Comparison of ENCODE assay signal across 25 mouse cellular contexts in genomic region chr15:102110271-102110670, GRCm38 (mm10). TPM values are rescaled to one million over a fixed set of nuclear protein-coding genes. Genes with fewer than 3 reads are reported as not detected.
DNase-seq lines count a peak whose midpoint lies in the region; ATAC-seq and TF ChIP-seq lines count a peak whose summit lies in the region.
"Had no signal": no experiment of that assay in that cellular context is flagged by ENCODE, and none has a peak within 500 bp of the region (broad histone marks: within the 10 kb centered on the region; RNA-seq: fewer than 3 reads in every experiment).

No protein-coding gene starts in this region.

- no peak overlapping the region for H3K9ac ChIP-seq in kidney, embryonic 16.5 days (replicated peaks; ENCODE audit: low read length)
- H3K9ac ChIP-seq: embryonic facial prominence, embryonic 13.5 days; forebrain, embryonic 12.5 days; forebrain, embryonic 15.5 days; hindbrain, embryonic 12.5 days; hindbrain, embryonic 15.5 days had no signal

- TF ChIP-seq CTCF in E14TG2a.4 (conservative IDR thresholded peaks at IDR 0.05; ENCODE audit: low read length): no peak

- H3K36me3 ChIP-seq in kidney, embryonic 16.5 days (ENCODE audit: insufficient read depth, low read length): peaks cover 62% of the 10 kb centered on the region
- H3K36me3 ChIP-seq in E14TG2a.4 (ENCODE audit: insufficient read depth, low read length): peaks cover 19% of the 10 kb centered on the region
- H3K36me3 ChIP-seq: forebrain, embryonic 15.5 days; hindbrain, embryonic 15.5 days had no signal

- H3K4me2 ChIP-seq in kidney, embryonic 16.5 days (replicated peaks; ENCODE audit: low read depth, low read length): 0 out of 2 replicates have a peak overlapping the region, but pooled peaks have one; percentile 5
- H3K4me2 ChIP-seq: embryonic facial prominence, embryonic 13.5 days; forebrain, embryonic 12.5 days; forebrain, embryonic 15.5 days; heart, embryonic 13.5 days; hindbrain, embryonic 12.5 days; hindbrain, embryonic 15.5 days had no signal

- no peak overlapping the region for H3K27ac ChIP-seq in kidney, embryonic 16.5 days (ENCODE audit: low read length)
- H3K27ac ChIP-seq: embryonic facial prominence, embryonic 10.5 days; embryonic facial prominence, embryonic 13.5 days; forebrain, embryonic 12.5 days; forebrain, embryonic 15.5 days; heart, adult 2 months; heart, embryonic 10.5 days; heart, embryonic 13.5 days; hindbrain, embryonic 12.5 days; hindbrain, embryonic 15.5 days had no signal

- H3K4me1 ChIP-seq in kidney, embryonic 16.5 days (ENCODE audit: insufficient read depth, low read length): peaks cover 51% of the 10 kb centered on the region
- H3K4me1 ChIP-seq in E14TG2a.4 (replicated peaks; ENCODE audit: low read depth, low read length): peaks cover 58% of the 10 kb centered on the region

- WGBS in kidney, embryonic 16.5 days: 53% methylated on average over 7 of the region's 7 CpGs

- no peak overlapping the region for H3K4me3 ChIP-seq in kidney, embryonic 16.5 days (ENCODE audit: low read length)
- H3K4me3 ChIP-seq in E14TG2a.4 (replicated peaks; ENCODE audit: low read length): peak overlapping the region; percentile 71; the same call in 1 of the 2 replicates
- H3K4me3 ChIP-seq: embryonic facial prominence, embryonic 10.5 days; embryonic facial prominence, embryonic 13.5 days; erythroblast, embryonic 14.5 days; forebrain, embryonic 12.5 days; forebrain, embryonic 15.5 days; heart, adult 2 months; heart, embryonic 10.5 days; heart, embryonic 13.5 days; hindbrain, embryonic 12.5 days; hindbrain, embryonic 15.5 days had no signal

- H3K9me3 ChIP-seq in kidney, embryonic 16.5 days (ENCODE audit: low read length): no peaks in the 10 kb centered on the region
- no peaks in the 10 kb centered on the region for H3K9me3 ChIP-seq in E14TG2a.4 (ENCODE audit: low read length)
- H3K9me3 ChIP-seq: embryonic facial prominence, embryonic 10.5 days; embryonic facial prominence, embryonic 13.5 days; forebrain, embryonic 12.5 days; forebrain, embryonic 15.5 days; heart, embryonic 10.5 days; heart, embryonic 13.5 days; hindbrain, embryonic 12.5 days; hindbrain, embryonic 15.5 days had no signal

- H3K27me3 ChIP-seq in kidney, embryonic 16.5 days (ENCODE audit: insufficient read depth, low read length): no peaks in the 10 kb centered on the region
- peaks cover 32% of the 10 kb centered on the region for H3K27me3 ChIP-seq in E14TG2a.4 (ENCODE audit: insufficient read depth, low read length)

- no peak for ATAC-seq in kidney, embryonic 16.5 days (ENCODE audit: low FRiP score, low TSS enrichment)
- ATAC-seq: activated CD4-positive, CD25-positive, alpha-beta regulatory T cell, adult 4 months; CD4-positive, CD25-positive, alpha-beta regulatory T cell, adult 4 months; forebrain, embryonic 15.5 days; intestine, postnatal 0 days had no signal

- peak; percentile 33 for DNase-seq in cerebellum, adult 9-11 months
- no peak for DNase-seq in cerebellum, adult 8-10 months
- no peak for DNase-seq in kidney, postnatal 10 days
- DNase-seq in frontal cortex, adult 2 months (ENCODE audit: extremely low spot score in 1 of 2, low spot score in 1 of 2): no peak
- DNase-seq: adrenal gland, adult 8-10 months; adrenal gland, postnatal 25 days; cerebellum, adult 18-20 months; embryo, embryonic 11 days; gastrocnemius, postnatal 14 days; heart, postnatal 14 days had no signal

RNA-seq across cellular contexts. Expression of gene Tns2, which starts 10.1 kb away (rescaled TPM):
- polyA plus RNA-seq in kidney, embryonic 16.5 days (2015; fragmentation: Nextera tagmentation; extraction: Ambion mirVana): 51.2 and 56.3 TPM in 2 replicates
- polyA plus RNA-seq in frontal cortex, adult 2 months (2012; rRNA removed): 28.0 and 29.5 TPM in 2 replicates

RNA-seq across cellular contexts. Expression of gene Spryd3, which starts 25.8 kb away (rescaled TPM):
- 19.0 and 22.4 TPM in 2 replicates for polyA plus RNA-seq in kidney, embryonic 16.5 days (2015; fragmentation: Nextera tagmentation; extraction: Ambion mirVana)
- polyA plus RNA-seq in frontal cortex, adult 2 months (2012; rRNA removed): 127 and 136 TPM in 2 replicates

RNA-seq across cellular contexts. Expression of gene Igfbp6, which starts 33.9 kb away (rescaled TPM):
- polyA plus RNA-seq in kidney, embryonic 16.5 days (2015; fragmentation: Nextera tagmentation; extraction: Ambion mirVana): 33.0 and 33.9 TPM in 2 replicates
- polyA plus RNA-seq in frontal cortex, adult 2 months (2012; rRNA removed): 46.3 and 51.8 TPM in 2 replicates
- polyA plus RNA-seq: hindbrain, embryonic 12.5 days had no signal

RNA-seq across cellular contexts. Expression of gene Eif4b, which starts 36.7 kb away (rescaled TPM):
- polyA plus RNA-seq in kidney, embryonic 16.5 days (2015; fragmentation: Nextera tagmentation; extraction: Ambion mirVana): 137 and 140 TPM in 2 replicates
- polyA plus RNA-seq in frontal cortex, adult 2 months (2012; rRNA removed): 108 and 115 TPM in 2 replicates

RNA-seq across cellular contexts. Expression of gene Soat2, which starts 40.1 kb away (rescaled TPM):
- 0.40 and 0.41 TPM in 2 replicates for polyA plus RNA-seq in kidney, embryonic 16.5 days (2015; fragmentation: Nextera tagmentation; extraction: Ambion mirVana)
- polyA plus RNA-seq in frontal cortex, adult 2 months (2012; rRNA removed): 0.16 and 0.25 TPM in 2 replicates
- polyA plus RNA-seq: embryonic facial prominence, embryonic 13.5 days; forebrain, embryonic 15.5 days had no signal
